Mouse (Mus musculus) c-Kit-negative CD71-positive TER-119-positive erythroid progenitor cells, embryonic 14.5 days (primary cell): ENCODE results near the gene Arid5b.

Experiments used
- DNase-seq: peaks from one replicate; pipeline ENCODE4 v3.0.0-alpha.2; 2013; ENCODE audit warnings: low read depth, low spot score

Gene Arid5b

DNA sequence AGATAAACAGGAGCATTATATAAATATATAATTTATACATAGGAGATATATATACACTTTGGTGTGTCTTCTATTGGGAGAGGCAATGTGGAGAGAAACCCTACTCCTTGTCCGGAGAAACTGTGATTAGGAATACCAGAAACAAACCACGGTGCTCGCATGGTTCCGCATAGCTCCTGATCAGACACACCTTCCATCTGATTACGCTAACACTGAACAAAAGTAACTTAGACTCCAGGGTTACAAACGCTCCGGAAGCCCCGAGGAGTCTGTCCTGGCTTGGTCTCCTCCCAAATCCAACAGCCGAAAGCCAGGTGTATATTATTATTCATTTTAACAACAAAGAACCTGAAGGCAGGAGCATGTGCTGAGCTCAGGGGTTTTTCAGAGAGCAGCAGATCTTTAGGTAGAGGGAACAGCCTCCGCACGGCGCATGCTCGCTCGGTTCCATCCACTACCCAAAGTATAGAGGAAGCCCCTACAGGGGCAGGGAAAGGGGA lies 41.5 kb downstream of the Arid5b start:
- DNase-seq = no peak

DNA sequence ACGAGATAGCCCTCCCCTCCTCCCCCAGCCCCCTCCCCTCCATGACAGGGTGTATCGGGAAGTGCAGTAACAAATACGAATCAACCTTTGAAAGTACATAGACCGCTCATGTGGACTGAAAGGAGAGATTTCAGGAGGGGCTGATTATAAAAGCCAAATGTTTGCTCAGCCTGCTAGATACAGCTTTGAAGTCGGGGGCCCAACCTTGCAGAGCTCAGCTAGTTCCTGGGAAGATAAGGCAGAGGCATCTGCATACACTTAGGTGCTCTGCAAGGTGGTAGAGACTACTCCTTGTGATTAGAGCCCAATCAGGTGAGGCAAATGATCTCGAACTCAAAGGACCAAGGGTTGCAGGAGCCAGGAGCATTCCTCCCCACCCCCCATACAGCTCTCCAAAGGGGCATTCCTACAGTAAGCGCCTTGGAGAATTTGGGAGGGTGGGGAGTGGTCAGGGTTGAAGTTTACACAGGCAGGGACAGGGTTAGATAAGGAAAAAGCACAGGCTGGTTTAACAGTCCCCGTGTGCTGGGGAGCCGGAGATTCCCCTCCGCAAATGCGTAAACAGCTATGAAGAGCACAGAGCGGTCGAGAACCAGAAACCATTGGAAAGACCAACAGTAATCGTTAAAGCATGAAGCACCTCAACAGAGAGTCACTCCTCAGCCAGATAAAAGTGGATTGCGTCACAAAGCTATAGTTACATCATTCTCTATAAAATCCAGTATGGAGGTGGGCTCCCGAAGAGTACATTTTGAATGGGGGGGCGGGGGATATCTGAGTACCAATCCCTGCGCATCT lies 47.0 kb downstream of the Arid5b start:
- no peak for DNase-seq

- no peak for DNase-seq
These were observed 47.7 kb downstream of the Arid5b start for GRCm38 (mm10) chr10:68230653-68231384.

DNA sequence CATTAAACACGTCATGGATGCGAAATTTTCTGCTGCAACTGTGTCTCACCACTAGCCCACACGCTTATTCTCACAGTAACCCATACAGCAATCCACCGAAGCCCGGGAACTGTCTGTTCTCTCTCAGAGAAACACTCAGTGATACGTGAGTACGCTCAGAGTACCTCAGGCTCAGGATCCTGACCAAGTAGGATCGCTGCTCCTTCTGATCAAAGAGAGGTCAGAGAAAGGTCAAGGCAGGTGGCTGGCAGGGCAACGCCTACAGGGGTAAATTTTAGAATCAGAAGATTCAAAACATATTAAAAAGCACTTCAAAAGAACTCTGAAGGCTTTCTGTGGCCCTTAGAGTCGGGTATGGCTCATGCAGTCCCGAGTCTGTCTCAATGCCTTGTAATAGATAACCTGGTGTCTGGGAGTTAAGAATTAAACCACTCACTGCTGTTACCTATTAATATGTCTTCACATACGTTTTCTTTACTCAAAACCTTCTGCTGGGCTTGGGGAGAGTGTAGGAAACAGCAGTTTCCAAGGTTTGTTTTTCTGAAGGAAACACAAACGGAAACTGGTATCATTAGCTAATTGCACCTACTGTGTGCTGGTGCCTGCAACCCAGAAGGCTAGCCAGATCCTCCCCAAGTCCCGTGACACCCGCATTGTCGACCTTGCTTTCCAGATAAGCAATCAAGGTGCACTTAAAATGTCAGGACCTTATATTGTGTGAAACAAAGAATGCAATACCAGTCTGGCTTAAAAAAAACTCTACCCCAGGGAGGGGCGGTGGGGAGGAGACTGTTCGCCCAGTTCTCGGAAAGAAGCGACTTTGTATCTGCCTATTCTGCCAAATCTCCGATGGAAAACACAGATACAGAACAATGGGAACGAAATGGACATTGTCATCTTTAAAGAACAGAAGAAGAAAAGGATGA lies 48.6 kb downstream of the Arid5b start:
- DNase-seq = no peak

DNA sequence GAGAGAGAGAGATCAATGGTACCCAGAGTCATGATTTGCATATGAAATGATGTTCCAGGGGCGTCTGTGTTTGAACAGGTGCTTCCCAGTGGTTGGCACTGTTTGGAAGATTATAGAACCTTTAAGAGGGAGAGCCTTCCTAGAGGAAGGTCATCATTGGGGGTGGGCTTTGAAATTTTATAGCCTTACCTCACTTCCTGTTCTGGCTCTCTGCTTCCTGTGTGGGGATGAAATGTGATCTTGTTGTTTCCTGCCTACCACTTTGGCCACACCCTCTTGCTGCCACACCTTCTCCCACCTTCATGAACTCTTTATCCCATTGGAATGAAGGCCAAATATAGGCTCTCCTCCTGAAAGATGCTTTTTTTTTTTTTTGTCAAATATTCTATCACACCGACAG lies 55.9 kb downstream of the Arid5b start:
- DNase-seq = no peak

DNA sequence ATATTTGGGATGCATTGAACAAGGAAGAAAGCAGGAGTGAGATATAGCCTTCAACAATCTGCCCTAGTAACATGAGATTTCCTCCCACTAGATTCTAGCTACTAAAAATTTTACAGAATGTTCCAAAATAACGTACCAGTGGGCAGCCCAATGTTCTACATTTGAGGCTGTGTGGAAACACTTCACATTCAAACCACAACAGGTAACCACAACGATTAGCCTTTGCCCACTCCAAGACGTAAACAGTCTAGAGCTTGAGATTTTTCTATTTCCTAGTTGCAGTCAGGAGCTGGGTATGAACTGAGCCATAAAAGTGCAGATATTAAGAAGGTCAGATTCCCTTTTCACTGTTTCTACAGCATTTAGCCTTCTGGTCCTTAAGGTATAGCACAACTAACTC lies 56.5 kb downstream of the Arid5b start:
- no peak for DNase-seq

DNA sequence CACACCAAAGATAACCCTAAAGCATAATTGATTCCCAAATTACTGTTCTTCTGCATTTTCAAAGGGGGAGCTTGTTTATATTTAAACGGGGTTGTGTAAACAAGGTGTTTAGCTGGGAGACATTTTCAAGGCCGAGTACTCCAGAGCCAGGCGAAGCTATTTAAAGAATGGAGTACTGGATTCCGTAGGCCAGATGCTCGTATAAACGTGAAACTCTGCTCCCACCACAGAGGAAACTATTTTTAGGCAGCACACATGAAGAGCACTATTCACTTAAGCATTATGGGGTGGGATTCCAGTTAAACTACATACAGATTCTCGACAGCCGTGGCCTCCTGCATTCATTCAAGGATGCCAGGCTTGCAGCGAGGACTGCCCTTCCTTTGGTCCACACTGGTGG lies 59.2 kb downstream of the Arid5b start:
- DNase-seq = no peak

- DNase-seq = no peak
These were observed 59.9 kb downstream of the Arid5b start for GRCm38 (mm10) chr10:68218678-68219077.

GRCm38 (mm10) chr10:68214809-68215468 lies 63.6 kb downstream of the Arid5b start:
- DNase-seq = no peak

- no peak for DNase-seq
These were observed 66.3 kb downstream of the Arid5b start for GRCm38 (mm10) chr10:68212061-68212915.

GRCm38 (mm10) chr10:68211514-68211913 lies 67.0 kb downstream of the Arid5b start:
- DNase-seq = no peak

DNA sequence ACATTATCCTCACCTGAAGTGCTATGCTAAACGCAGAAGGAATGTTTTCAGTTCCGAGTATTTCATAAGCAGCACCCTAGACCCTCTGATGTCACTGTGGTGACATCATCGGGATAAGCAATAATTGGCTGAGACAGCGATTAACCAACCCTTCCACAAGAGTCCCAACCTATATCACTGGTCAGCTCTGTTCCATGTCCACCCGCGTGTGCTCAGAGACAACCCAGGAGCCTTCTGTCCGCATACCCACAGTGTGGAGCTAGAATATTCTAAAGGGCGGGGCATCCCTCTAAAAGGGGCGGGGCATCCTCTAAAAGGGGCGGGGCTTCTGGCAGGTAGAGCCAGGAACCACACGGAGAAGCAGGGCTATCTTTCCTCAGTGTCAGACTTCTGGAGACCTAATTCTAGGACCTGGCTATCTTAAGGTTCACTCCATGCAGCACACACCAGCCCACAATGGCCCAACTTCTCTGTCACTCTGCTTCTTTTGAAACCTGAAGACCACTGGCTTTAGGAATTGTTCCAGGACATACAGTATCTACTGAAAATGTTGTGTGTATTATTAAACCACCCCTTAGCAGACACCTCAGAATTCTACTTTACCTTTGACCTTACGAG lies 68.4 kb downstream of the Arid5b start:
- DNase-seq = no peak

DNA sequence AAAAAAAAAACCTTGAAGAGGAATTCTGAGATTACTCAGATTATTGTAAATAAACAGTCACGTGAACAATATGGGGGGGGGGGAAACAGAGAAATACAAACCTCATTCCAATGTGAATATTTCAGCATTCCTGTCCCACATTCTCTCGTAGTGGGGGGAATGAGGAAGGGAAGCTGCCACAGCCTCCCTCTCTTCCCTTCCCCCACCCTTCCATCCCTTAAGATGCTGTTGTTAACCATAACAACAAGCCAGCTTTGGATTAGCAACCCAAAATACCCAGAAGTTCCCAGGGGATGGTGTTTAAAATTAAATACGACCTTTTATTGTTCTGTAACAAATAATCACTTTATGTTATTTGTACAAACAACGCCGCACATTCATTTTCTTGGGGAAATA lies 69.9 kb downstream of the Arid5b start:
- no peak for DNase-seq

- no peak for DNase-seq
These were observed 70.5 kb downstream of the Arid5b start for GRCm38 (mm10) chr10:68207803-68208669.

GRCm38 (mm10) chr10:68204391-68204790 lies 74.1 kb downstream of the Arid5b start:
- DNase-seq = no peak

GRCm38 (mm10) chr10:68203860-68204259 lies 74.7 kb downstream of the Arid5b start:
- DNase-seq = no peak

DNA sequence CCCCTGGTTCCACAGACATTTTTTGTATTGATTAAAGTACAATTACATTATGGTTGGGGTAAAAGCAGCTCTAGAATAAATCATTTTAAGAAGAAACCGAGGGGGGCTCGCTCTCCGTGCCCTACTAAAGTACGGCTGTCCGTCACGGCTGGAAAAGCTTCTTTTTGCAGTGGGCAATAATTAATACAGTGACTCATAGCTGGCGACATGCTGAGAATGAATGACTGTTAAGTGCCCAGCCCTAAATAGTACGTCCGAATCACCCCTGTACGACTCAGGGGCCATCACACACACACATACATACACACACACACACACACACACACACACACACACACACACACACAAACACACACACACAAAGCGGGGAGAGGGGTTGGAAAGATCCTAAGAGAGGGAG lies 75.2 kb downstream of the Arid5b start:
- no peak for DNase-seq

DNA sequence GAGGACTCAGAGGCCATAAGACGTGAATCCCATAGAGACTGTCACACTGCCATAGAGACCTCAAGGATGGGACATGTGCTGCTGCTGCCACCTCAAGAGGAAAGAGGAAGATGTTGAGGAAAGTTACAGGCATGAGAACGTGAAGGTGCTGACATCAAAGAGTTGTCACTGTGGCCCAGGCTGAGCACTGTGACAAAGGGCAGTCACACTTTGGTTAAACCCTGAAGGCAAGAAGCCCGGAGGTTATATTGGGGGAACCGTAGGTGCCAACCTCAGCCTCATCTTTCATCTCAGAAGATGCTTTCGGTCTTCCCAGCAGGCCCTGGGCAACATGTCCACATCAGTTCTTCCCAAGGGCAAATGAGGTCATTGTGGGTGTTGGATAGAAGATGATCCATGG lies 79.1 kb downstream of the Arid5b start:
- no peak for DNase-seq

DNA sequence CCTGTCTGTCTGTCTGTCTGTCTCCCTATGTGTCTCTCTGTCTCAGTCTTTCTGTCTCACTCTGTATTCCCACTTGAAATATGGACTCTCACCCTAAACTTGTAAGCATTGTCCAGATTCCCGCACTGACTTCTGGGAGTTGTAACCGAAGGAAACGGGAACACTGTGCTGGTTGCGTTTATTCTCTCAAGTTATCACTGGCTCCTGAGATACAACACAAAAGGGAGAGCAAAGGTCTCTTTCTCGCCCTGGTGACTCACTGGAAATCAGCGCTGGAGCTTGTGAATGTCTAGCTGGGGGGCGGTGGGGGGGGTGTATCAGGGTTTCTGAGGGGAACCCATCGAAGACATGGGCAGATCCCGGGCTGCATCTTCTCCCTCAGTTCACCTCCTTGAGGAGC lies 82.2 kb downstream of the Arid5b start:
- no peak for DNase-seq
